Mouse (Mus musculus) forebrain, embryonic 15.5 days (tissue): Measurements from ENCODE around the gene Slc4a10. TPM values are rescaled to one million over a fixed set of nuclear protein-coding genes. Genes with fewer than 3 reads are reported as not detected.

Source experiments
- ATAC-seq: fragments of 200-750 bp; cut with Nextera tagmentation; replicated peaks from 2 replicates; pipeline ENCODE4 v1.8.0; 2017; ENCODE audit warnings: mild to moderate bottlenecking, moderate TSS enrichment, moderate library complexity
- H3K27ac ChIP-seq: fragments of 300-500 bp; sonication (generic); replicated peaks from 2 replicates; pipeline ENCODE4 v1.5.1; 2015; ENCODE audit warnings: mild to moderate bottlenecking, inconsistent platforms
- H3K27me3 ChIP-seq: fragments of 300-500 bp; sonication (generic); 2 replicates; pipeline ENCODE4 v1.6.1; 2015; ENCODE audit warnings: inconsistent platforms
- H3K36me3 ChIP-seq: fragments of 300-500 bp; sonication (generic); 2 replicates; pipeline ENCODE4 v1.6.1; 2015; ENCODE audit warnings: mild to moderate bottlenecking, inconsistent platforms
- H3K4me1 ChIP-seq: fragments of 300-500 bp; sonication (generic); 2 replicates; pipeline ENCODE4 v1.6.1; 2015; ENCODE audit warnings: inconsistent platforms
- H3K4me2 ChIP-seq: fragments of 300-500 bp; sonication (generic); replicated peaks from 2 replicates; pipeline ENCODE4 v1.6.1; 2015; ENCODE audit warnings: mild to moderate bottlenecking, inconsistent platforms
- H3K4me3 ChIP-seq: fragments of 300-500 bp; sonication (generic); 2 replicates; pipeline ENCODE4 v1.5.1; 2015; ENCODE audit warnings: mild to moderate bottlenecking, inconsistent platforms
- H3K9ac ChIP-seq: fragments of 300-500 bp; sonication (generic); replicated peaks from 2 replicates; pipeline ENCODE4 v1.6.1; 2015; ENCODE audit warnings: mild to moderate bottlenecking, inconsistent platforms
- H3K9me3 ChIP-seq: fragments of 300-500 bp; sonication (generic); 2 replicates; pipeline ENCODE4 v1.6.1; 2016; ENCODE audit warnings: inconsistent platforms
- WGBS: fragments of 180-500 bp; shearing (Covaris S2); methylation state at CpG from one replicate; pipeline ENCODE4 v1.1.7; 2015; ENCODE audit warnings: mixed read lengths; 5-methylcytosine and 5-hydroxymethylcytosine counted together
- polyA plus RNA-seq: library from polyadenylated mRNA; unstranded; fragments of >200 nt; fragmentation: Nextera tagmentation; extraction: Ambion mirVana; gene quantifications from 2 replicates; pipeline ENCODE4 v1.2.1, GENCODE M21; 2015

The Slc4a10 gene
- polyA plus RNA-seq, 1 experiment from 2014 or later = 8.9 TPM

- Histone ChIP-seq H3K9me3 (no peaks in the 10 kb centered on the region), H3K4me2 (no peak overlapping the region), H3K4me3 (no peak overlapping the region), H3K9ac (no peak overlapping the region), H3K27me3 (no peaks in the 10 kb centered on the region), H3K36me3 (no peaks in the 10 kb centered on the region), H3K4me1 (no peaks in the 10 kb centered on the region), H3K27ac (no peak overlapping the region)
- 93% methylated on average over 7 of the region's 7 CpGs for WGBS
- ATAC-seq = no peak
Observed at GRCm38 (mm10) chr2:62279777-62280176, 233.5 kb downstream of the Slc4a10 start.

- no peaks in the 10 kb centered on the region for H3K4me1 ChIP-seq
- H3K4me3 ChIP-seq = no peak overlapping the region
- H3K9ac ChIP-seq = no peak overlapping the region
- no peak overlapping the region for H3K27ac ChIP-seq
- no peaks in the 10 kb centered on the region for H3K9me3 ChIP-seq
- H3K36me3 ChIP-seq = no peaks in the 10 kb centered on the region
- WGBS = 72% methylated on average over 2 of the region's 2 CpGs
- H3K27me3 ChIP-seq = no peaks in the 10 kb centered on the region
- H3K4me2 ChIP-seq = no peak overlapping the region
- no peak for ATAC-seq
Observed at GRCm38 (mm10) chr2:62285026-62285425, 238.8 kb downstream of the Slc4a10 start.

DNA sequence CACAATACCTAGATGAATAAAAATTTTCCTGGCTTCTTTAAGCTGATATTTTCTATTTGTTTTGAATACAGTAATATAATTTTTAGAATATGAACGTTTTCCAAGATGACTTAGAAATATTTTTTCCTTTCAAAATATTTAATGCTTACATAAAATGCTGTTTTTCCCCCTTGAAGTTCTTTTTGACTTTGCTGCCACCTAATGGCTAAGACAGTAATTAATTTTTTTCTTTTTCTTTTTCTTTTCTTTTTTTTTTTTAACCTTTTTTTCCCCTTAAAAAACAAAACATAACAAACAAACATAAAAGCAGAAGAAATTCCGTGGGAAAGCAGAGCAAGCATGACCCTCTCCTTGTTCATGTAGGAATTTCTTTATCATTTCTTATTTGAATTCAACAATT lies 239.6 kb downstream of the Slc4a10 start:
- Histone ChIP-seq H3K4me1 (no peaks in the 10 kb centered on the region), H3K9me3 (no peaks in the 10 kb centered on the region), H3K27ac (no peak overlapping the region), H3K36me3 (no peaks in the 10 kb centered on the region), H3K9ac (no peak overlapping the region), H3K27me3 (no peaks in the 10 kb centered on the region), H3K4me3 (no peak overlapping the region), H3K4me2 (no peak overlapping the region)
- ATAC-seq = no peak
- WGBS = 2% methylated on average over 2 of the region's 2 CpGs

GRCm38 (mm10) chr2:62287532-62287931 lies 241.3 kb downstream of the Slc4a10 start:
- H3K4me2 ChIP-seq = no peak overlapping the region
- no peak overlapping the region for H3K27ac ChIP-seq
- WGBS = 82% methylated on average over 4 of the region's 4 CpGs
- H3K36me3 ChIP-seq = no peaks in the 10 kb centered on the region
- no peaks in the 10 kb centered on the region for H3K27me3 ChIP-seq
- no peak for ATAC-seq
- no peak overlapping the region for H3K4me3 ChIP-seq
- no peaks in the 10 kb centered on the region for H3K9me3 ChIP-seq
- H3K9ac ChIP-seq = no peak overlapping the region
- no peaks in the 10 kb centered on the region for H3K4me1 ChIP-seq

- H3K9ac ChIP-seq = no peak overlapping the region
- no peak overlapping the region for H3K4me3 ChIP-seq
- H3K9me3 ChIP-seq = no peaks in the 10 kb centered on the region
- no peaks in the 10 kb centered on the region for H3K36me3 ChIP-seq
- H3K4me2 ChIP-seq = no peak overlapping the region
- peak; percentile 90 for ATAC-seq
- H3K27me3 ChIP-seq = no peaks in the 10 kb centered on the region
- H3K27ac ChIP-seq = peak overlapping the region; percentile 28
- WGBS = 12% methylated on average over 2 of the region's 2 CpGs
- peaks cover 8% of the 10 kb centered on the region; the same call in 1 of the 2 replicates for H3K4me1 ChIP-seq
Observed at GRCm38 (mm10) chr2:62293846-62294245, 247.6 kb downstream of the Slc4a10 start.

GRCm38 (mm10) chr2:62301716-62302115 lies 255.5 kb downstream of the Slc4a10 start:
- H3K4me3 ChIP-seq = no peak overlapping the region
- H3K9ac ChIP-seq = no peak overlapping the region
- WGBS = 82% methylated on average over 2 of the region's 2 CpGs
- no peaks in the 10 kb centered on the region for H3K4me1 ChIP-seq
- ATAC-seq = no peak
- no peak overlapping the region for H3K4me2 ChIP-seq
- H3K9me3 ChIP-seq = no peaks in the 10 kb centered on the region
- H3K27ac ChIP-seq = no peak overlapping the region
- H3K27me3 ChIP-seq = no peaks in the 10 kb centered on the region
- H3K36me3 ChIP-seq = no peaks in the 10 kb centered on the region

- Histone ChIP-seq H3K27ac (peak overlapping the region; percentile 83; the same call in 1 of the 2 replicates), H3K4me1 (no peaks in the 10 kb centered on the region), H3K4me2 (no peak overlapping the region), H3K4me3 (no peak overlapping the region), H3K27me3 (no peaks in the 10 kb centered on the region), H3K36me3 (no peaks in the 10 kb centered on the region), H3K9ac (no peak overlapping the region), H3K9me3 (no peaks in the 10 kb centered on the region)
- 86% methylated on average over 5 of the region's 5 CpGs for WGBS
- ATAC-seq = no peak
Observed at GRCm38 (mm10) chr2:62306978-62307377, 260.7 kb downstream of the Slc4a10 start.

DNA sequence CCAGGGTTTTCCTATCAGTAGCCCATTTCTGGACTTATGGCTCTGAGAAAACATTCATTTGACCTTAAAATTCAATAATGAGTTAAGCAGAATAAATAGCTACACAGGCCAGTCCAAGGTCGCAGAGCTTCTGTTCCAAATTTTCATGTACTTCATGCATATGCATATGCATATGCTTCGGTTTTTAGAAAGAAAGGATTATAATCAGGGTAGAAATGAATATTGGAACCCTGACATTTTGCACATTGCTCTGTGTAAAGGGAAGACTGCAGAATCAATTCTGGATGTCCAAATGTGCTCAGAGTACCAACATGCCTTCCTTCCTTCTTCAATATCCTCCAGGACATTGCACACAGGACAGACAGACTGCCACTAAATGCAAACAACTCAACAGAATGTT lies 261.2 kb downstream of the Slc4a10 start:
- Histone ChIP-seq H3K4me2 (no peak overlapping the region), H3K9ac (no peak overlapping the region), H3K4me3 (no peak overlapping the region), H3K27me3 (no peaks in the 10 kb centered on the region), H3K9me3 (no peaks in the 10 kb centered on the region), H3K36me3 (no peaks in the 10 kb centered on the region), H3K4me1 (no peaks in the 10 kb centered on the region), H3K27ac (peak overlapping the region; percentile 83)
- WGBS = 66% methylated on average over 2 of the region's 2 CpGs
- ATAC-seq = peak; percentile 68

- Histone ChIP-seq H3K36me3 (no peaks in the 10 kb centered on the region), H3K27me3 (no peaks in the 10 kb centered on the region), H3K27ac (no peak overlapping the region), H3K9me3 (no peaks in the 10 kb centered on the region), H3K9ac (no peak overlapping the region), H3K4me3 (no peak overlapping the region), H3K4me1 (no peaks in the 10 kb centered on the region), H3K4me2 (no peak overlapping the region)
- no peak for ATAC-seq
- 56% methylated on average over 2 of the region's 2 CpGs for WGBS
Observed at GRCm38 (mm10) chr2:62316930-62317329, 270.7 kb downstream of the Slc4a10 start.

DNA sequence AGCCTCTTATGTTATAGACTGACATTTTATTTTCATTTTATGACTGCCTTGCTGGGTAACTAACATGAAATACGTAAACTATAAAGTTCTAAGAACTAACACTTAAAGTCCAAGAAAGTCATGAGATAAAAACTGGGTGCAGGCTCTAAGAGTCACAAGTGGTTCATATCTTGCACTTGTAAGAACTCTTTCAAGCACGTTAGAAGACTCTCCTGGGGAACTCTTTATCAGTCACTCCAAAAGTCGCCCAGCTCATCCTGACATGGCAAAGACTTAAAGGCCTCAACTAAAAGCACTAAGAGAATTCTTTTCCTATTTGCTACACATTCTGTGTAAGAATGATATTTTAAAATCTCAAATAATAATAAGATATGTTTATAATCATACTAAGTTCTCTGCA lies 273.2 kb downstream of the Slc4a10 start:
- H3K9me3 ChIP-seq = no peaks in the 10 kb centered on the region
- 94% methylated on average over 3 of the region's 3 CpGs for WGBS
- no peaks in the 10 kb centered on the region for H3K36me3 ChIP-seq
- H3K27me3 ChIP-seq = no peaks in the 10 kb centered on the region
- H3K4me3 ChIP-seq = no peak overlapping the region
- ATAC-seq = no peak
- H3K9ac ChIP-seq = no peak overlapping the region
- no peaks in the 10 kb centered on the region for H3K4me1 ChIP-seq
- H3K4me2 ChIP-seq = no peak overlapping the region
- H3K27ac ChIP-seq = no peak overlapping the region

DNA sequence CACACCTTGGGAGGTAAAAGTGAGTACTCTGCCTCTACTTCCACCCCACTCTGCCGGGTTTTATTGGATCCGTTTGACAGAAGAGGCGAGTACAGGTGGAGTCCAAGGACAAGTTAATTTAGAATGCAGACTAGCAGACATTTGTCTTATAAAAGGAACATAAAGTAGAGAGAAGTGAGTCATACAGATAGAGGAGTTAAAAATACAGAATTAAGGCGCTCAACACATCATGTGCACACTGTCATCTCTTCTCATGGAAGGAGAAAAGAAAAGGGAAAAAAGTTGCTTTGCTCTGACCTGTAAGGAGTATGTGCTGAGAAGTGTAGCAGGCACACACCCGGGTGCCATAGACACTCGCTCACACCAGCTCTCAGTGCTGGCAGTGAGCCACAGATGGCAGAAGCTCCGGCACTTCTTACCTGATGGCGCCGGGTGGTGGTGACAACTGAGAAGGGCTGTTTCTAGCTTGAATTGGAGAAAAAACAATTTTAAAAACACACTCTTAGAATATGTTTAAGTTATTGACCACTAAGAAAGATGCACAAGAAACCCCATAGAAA lies 276.9 kb downstream of the Slc4a10 start:
- Histone ChIP-seq H3K36me3 (no peaks in the 10 kb centered on the region), H3K27ac (no peak overlapping the region)

DNA sequence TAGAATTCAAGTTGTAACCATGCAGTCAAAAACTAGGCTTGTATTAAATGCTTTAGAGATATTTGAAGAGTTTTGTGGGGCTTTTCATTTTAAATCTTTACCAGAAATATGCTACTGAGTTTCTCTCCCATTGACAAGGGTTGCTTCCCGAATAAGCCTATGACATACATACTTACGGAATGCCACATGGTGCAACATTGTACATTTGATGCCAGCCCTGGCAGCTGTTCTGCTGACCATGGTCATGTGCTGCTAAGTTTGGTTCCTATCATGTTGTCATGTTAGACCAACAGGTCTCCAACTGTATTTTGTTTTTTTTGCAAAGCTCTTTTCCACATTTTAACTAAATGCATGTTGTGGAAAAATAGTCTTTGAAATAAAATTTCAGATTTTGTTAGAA lies 279.1 kb downstream of the Slc4a10 start:
- no peaks in the 10 kb centered on the region for H3K9me3 ChIP-seq
- no peak overlapping the region for H3K9ac ChIP-seq
- H3K36me3 ChIP-seq = no peaks in the 10 kb centered on the region
- H3K4me1 ChIP-seq = no peaks in the 10 kb centered on the region
- no peaks in the 10 kb centered on the region for H3K27me3 ChIP-seq
- WGBS = 84% methylated on average over 2 of the region's 2 CpGs
- H3K4me3 ChIP-seq = no peak overlapping the region
- H3K4me2 ChIP-seq = no peak overlapping the region
- ATAC-seq = no peak
- no peak overlapping the region for H3K27ac ChIP-seq

More for the DNA sequence above, 276.9 kb downstream of the Slc4a10 start:
- Histone ChIP-seq H3K4me1 (no peaks in the 10 kb centered on the region), H3K4me2 (no peak overlapping the region), H3K27me3 (no peaks in the 10 kb centered on the region), H3K9me3 (no peaks in the 10 kb centered on the region), H3K9ac (no peak overlapping the region), H3K4me3 (no peak overlapping the region)
- WGBS = 67% methylated on average over 9 of the region's 9 CpGs
- ATAC-seq = 0 out of 2 replicates have a peak, but pooled peaks have one; percentile 48

GRCm38 (mm10) chr2:62331913-62332312 lies 285.7 kb downstream of the Slc4a10 start:
- 27% methylated on average over 4 of the region's 4 CpGs for WGBS
- H3K4me1 ChIP-seq = peaks cover 32% of the 10 kb centered on the region
- H3K27ac ChIP-seq = peak overlapping the region; percentile 74
- no peaks in the 10 kb centered on the region for H3K27me3 ChIP-seq
- H3K9me3 ChIP-seq = no peaks in the 10 kb centered on the region
- H3K4me2 ChIP-seq = no peak overlapping the region
- ATAC-seq = 0 out of 2 replicates have a peak, but pooled peaks have one; percentile 31
- no peak overlapping the region for H3K9ac ChIP-seq
- no peak overlapping the region for H3K4me3 ChIP-seq
- no peaks in the 10 kb centered on the region for H3K36me3 ChIP-seq
